Mouse (Mus musculus) forelimb bud, embryonic 11.5 days (tissue): ENCODE results near the gene Wdr47.
"Not testable (repeated sequence)": the region's sequence is repeated elsewhere in the genome, so short reads cannot be mapped to it uniquely, and the experiment has no call there.

Source experiments
- DNase-seq: peaks from one replicate; pipeline ENCODE4 v3.0.0-alpha.2; 2012; ENCODE audit warnings: low read depth, low spot score

Gene Wdr47

GRCm38 (mm10) chr3:108590786-108591529 lies at the start of gene Wdr47:
Wdr47 (plus strand) TSS chr3:108591279.
- DNase-seq, result peak; percentile 95

DNA sequence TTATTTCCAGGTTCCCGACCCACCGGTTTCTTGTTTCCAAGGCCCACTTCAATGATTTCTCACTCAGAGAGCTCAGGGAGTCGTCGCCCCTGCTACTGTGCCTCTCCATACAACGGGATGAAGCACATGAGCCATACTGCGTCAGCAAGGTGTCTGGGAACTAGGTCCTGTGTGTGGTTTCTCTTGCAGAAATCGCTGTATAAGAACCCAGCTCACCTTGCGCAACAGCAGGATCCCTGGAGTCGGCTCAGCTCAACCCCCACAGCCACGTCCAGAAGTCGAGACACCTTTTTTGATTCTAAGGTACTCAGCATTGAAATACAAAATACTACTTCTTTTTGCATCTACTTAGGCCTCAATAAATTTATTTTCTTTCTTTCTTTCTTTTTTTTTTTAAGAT lies 48.8 kb upstream of the Wdr47 start:
- DNase-seq, result no peak

GRCm38 (mm10) chr3:108554111-108554561 lies 36.9 kb upstream of the Wdr47 start:
- peak; percentile 20 for DNase-seq

DNA sequence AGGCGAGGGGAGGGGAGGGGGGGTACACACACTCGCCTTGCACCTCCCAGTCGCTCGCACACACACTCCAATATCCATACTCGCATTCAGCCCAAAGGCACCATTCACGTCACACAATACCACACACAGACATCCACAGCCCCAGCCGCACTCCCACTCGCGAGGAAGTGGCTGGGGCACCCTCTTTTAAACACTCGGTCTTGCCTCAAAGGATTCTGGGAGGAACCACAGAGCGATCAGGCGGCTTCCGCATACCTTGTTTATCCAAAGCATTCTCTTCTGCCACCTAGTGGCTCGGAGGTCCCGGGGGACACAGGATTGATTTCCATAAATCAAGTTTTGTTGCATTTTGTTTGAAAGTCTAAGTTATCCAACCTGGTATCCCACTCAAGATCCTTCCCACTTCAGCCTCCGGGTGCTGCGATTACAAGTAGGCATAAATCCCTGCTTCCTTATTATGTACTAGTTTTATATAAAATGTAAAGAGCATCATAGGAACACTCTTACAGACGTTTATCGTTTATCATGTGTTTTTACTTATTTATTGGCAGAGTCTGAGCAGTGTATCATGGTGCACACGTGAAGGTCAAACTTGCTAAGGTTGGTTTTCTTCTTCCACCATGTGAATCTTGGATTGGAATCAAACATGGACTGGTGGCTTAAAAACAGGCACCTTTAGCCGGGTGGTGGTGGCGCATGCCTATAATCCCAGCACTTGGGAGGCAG lies 36.3 kb upstream of the Wdr47 start:
- peak; percentile 95 for DNase-seq

DNA sequence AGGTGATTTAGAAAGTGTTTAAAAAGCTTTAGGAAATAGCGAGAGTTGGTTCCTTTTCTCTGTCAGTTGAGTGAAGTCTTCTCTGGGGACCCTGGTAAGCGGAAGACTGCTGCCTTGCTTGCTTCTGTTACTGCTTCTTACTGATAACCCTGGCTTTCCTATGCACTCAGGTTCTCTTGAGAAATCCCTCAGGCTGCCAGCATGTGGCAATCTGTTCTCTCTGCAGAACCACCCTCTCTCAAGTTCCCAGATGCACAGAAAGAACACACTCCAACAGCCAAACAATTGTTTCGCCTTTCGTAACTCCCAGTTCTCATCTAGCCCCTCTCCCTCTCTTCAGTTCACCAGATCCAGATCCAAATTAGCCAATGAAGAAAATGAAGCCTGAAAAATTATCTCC lies 33.2 kb upstream of the Wdr47 start:
- DNase-seq, result no peak

- DNase-seq, result peak; percentile 99
Observed at GRCm38 (mm10) chr3:108562133-108562730, 28.8 kb upstream of the Wdr47 start, which contains the start of gene Tmem167b. Tmem167b (minus strand) TSS chr3:108562466.

GRCm38 (mm10) chr3:108562777-108563271 lies 28.3 kb upstream of the Wdr47 start:
- no peak for DNase-seq

GRCm38 (mm10) chr3:108563309-108563708 lies 27.8 kb upstream of the Wdr47 start:
- DNase-seq, result peak; percentile 81

DNA sequence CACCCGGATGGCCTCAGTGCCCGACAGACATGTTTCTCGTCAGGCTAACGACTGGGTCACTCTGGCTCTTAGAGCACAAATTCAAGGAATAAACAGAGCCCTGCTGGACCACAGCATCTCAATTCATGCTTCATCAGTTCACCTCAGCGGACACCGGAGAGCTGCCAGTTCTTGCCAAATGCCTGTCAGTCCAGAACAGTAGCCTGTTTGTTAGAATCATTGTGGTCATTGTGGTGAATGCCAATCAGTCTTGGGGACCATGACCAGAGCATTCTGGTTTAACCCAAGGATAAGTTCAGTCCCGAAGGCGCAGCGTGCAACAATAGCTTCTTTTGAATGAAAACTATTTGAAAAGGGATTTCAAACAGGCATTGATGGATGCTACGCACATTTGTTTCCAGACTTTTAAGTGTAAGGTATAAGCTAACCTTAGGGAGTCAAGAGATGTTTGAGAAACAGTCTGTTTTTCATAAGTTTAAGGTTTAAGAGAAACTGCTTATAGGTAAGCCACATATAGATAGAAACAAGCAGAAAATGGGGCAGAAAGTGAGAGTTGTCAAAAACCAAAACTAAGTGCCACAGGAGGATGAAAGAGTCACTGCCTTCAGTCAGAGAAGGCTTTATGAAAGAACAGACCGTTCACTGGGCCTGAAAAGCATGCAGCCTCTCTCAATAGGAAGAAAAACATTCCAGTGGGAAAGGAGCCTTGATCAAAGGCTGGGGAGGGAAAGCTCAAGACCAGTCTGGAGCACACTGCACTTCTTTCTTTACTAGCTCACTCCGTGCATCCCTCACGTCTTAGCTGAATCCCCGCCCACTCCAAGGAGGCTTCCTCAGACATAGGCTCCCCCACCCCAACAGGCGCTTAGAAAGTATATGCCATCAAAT lies 22.8 kb upstream of the Wdr47 start:
- no peak for DNase-seq

DNA sequence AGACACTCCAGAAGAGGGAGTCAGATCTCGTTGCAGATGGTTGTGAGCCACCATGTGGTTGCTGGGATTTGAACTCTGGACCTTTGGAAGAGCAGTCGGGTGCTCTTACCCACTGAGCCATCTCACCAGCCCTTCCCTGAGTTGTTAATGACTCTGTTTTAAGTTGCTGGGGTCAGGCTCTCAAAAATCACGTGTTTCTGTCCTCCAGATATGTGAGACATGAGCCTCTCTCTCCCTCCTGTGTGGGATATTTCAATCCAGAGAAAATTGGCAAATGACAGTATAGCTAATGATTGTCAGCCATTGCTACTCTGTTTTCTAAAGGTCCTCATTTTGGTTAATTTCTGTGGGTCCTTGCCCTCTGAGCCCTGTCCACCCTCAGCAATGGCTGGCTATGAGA lies 21.4 kb upstream of the Wdr47 start:
- DNase-seq, result not testable (repeated sequence)

DNA sequence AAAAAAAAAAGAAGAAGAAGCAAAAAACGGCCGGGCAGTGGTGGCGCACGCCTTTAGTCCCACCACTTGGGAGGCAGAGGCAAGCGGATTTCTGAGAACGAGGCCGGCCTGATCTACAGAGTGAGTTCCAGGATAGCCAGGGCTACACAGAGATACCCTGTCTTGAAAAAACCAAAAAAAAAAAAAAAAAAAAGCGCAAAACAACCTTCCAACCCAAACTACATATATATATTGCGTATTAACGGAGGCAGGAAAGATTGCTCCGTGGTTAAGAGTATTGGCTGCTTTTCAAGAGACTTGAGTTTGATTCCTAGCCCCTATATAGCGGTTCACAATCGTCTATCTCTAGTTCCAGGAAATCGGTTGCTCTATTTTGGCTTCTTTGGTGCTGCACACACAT lies 20.3 kb upstream of the Wdr47 start:
- no peak for DNase-seq

DNA sequence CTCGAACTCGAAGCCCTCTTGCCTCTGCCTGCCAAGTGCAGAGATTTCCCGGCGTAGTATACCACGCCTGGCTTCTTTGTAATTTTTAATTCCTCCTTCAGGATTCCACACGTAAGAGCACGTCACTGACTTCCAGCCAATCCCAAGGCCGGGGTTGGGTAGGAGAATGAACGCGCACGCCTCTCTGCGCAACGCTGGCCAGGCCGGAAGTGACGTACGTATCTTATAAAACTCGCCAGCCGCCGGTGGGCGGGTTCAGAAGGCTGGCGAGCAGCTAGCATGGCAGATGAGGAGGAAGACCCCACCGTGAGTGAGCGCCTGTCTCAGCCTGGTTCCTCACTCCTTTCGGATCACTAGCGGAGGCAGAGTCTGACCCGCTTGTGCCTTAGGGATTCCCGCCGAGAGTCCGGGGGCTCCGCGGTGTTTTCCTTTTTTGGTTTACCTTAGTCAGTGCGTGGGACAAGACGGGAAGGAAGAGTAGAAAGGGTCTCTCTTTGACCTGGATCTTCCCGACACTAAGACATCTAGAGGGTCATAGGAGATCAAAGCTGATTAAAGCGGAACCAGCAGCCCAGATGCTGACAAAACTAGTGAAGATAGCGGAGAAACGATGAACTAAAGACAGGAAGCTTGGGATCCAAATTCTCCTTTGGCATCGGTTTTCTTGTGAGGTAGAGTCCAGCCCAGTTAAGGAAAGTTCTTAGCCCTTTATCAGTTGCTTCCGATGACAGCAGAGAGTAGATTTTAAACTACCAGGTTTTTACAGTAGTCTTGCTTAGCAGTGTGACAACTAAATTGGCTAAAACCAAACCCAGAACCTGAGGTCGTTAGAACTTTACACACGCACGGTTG lies 19.4 kb upstream of the Wdr47 start, which contains the start of gene Taf13:
Taf13 (plus strand) TSS at position 256 of the 852 bp plus-strand sequence.
- DNase-seq, result peak; percentile 97

DNA sequence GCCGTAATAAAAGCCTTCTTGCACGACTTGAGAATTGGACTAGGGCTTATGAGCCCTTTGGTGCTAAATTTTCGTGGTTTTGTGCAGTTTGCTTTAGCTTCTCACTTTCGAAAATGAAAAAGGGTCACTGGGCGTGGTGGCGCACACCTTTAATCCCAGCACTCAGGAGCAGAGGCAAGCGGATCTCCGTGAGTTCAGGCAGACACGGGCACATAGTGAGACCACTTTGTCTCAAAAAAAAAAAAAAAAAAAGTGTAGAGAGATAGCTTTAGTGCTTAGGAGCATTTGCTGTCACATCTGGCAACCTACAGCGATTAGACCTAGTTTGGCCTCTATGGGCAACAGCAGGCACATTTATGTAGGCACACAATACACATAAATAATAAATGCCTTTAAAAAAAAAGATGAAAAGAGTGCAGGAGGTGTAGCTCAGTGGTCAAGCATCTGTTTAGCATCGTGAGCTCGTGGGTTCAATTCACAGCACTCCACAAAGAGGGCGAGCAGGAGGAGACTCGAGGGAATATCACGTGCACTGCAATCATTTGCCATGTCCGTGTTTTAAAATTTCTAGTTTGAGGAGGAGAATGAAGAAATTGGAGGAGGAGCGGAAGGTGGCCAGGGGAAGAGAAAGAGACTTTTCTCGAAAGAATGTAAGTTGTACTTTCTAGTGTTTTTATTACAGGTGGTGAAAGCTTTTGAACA lies 18.6 kb upstream of the Wdr47 start:
- DNase-seq, result no peak

DNA sequence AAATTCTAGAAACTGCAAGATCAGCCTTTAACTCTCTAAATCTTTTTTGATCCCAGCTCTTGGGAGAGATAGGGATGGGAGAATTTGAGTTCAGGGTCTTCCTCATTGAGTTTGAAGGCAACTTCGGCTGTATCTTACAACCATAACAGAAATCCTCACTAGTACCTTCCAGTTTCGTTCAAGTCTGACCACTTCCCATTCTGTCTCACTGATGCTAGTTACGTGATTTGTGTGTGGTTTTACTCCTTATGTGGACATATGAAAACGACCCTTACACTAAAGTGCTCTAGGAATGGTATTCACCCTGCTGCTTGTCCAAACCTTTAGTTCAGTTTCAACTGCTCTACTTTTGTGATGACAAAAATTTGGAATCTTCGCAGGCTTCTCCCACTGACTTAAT lies 17.1 kb upstream of the Wdr47 start:
- DNase-seq, result no peak

GRCm38 (mm10) chr3:108584580-108584979 lies 6.5 kb upstream of the Wdr47 start:
- no peak for DNase-seq

DNA sequence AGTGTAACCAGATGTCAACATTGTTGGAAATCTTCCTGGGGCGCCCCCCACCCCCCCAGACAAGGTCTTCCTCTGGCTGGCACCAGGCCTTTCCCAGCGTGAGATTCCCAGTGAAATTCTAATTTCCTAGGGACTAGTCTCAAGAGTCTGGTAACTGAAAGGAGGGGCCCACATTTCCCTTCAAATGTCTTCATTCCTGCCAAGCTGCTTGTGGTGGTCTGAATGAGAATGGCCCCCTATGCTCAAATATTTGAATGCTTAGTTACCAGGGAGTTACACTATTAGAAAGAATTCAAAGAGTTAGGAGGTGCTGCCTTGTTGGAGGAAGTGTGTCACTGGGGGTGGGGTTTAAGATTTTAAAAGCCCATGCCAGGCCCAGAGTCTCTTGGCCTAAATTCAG lies 2.6 kb upstream of the Wdr47 start:
- no peak for DNase-seq

DNA sequence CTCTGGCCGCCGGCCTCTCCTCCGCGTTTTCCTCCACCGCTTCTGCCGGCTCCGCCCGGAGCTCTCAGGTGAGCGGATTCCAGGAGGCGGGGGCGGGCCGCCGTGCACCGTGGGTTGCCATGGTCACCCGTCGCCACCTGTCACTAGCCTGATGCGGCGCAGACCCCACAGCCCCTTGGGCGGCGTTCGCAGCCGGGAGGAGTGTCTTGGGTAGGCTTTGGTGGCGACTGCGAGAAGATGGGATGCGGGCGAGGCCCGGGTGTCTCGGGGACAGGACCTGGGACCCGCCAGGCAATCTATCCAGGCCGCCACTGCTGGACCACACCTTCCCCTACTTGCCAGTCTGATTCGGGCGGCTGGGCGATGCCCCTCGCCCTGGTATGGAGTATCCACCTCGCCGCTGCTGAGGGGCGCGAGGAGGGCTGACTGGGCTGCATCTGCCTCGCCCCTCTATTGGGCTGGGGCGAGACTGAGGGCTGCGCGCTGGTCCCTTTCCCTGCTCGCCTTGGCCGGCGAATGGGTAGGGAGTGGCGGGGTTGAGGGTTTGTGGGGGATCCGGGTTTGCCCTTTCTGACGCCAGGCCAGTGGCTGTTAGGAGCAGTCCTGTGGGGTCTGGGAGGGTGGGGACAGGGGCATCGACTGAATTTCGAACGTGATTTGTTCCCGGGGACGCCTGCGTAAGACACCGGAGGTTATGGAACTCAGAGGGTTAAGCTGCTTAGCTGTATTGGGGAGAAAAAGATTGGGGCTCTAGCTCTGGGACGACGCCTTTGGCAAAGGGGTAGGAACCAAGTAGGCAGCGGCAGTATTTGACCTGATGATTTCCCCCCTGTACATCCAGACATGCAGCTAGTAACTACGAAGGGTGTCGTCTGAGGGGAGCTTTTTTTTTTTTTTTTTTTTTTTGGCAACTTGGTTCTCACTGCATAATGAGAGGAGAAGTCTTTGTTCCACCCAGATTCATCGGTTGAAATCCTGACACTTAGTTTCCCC lies 747 bp downstream of the Wdr47 start:
- DNase-seq, result no peak

DNA sequence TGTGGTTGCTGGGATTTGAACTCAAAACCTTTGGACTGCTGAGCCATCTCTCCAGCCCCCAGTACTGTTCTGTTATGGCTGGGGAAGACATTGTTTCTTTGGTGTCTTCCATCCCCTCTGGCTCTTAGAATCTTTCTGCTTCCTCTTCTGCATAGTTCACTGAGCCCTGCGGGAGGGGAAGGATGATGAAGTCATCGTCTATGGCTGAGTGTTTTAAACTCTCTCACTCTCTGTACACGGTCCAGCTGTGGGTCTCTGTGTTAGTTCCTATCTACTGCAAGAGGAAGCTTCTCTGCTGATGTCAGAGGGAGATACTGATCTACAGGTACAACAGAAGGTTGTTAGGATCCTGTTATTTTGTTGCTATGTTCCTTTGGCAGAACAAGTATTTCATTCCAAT lies 17.8 kb downstream of the Wdr47 start:
- DNase-seq, result no peak
